9 mouse cellular contexts compared by ENCODE assay signal in genomic region chr17:63803599-63803998, GRCm38 (mm10). TPM values are rescaled to one million over a fixed set of nuclear protein-coding genes. Genes with fewer than 3 reads are reported as not detected.
A peak's percentile ranks its signal among the peaks of the same experiment; 100 is the strongest.
DNase-seq lines count a peak whose midpoint lies in the region; ATAC-seq and TF ChIP-seq lines count a peak whose summit lies in the region.
"Had no signal": no experiment of that assay in that cellular context is flagged by ENCODE, and none has a peak within 500 bp of the region (broad histone marks: within the 10 kb centered on the region; RNA-seq: fewer than 3 reads in every experiment).

No protein-coding gene starts in this region.

- 33% methylated on average over 11 of the region's 11 CpGs for WGBS in cerebellum, adult 2 months

- DNase-seq in 416B (ENCODE audit: low read depth): peak; percentile 70
- peak; percentile 75 for DNase-seq in ES-CJ7 (ENCODE audit: low read depth, low spot score)
- peak; percentile 62 to 76 for DNase-seq in cerebellum, adult 2 months
- peak; percentile 78 for DNase-seq in gastrocnemius, postnatal 10 days
- peak; percentile 10 to 79 for DNase-seq in layer of hippocampus, adult 8-10 months (ENCODE audit: low spot score in 2 of 2)
- peak; percentile 59 for DNase-seq in lung, postnatal 25 days (ENCODE audit: low spot score)
- DNase-seq in spleen, adult 18-20 months: peak; percentile 8 to 62

- no peaks in the 10 kb centered on the region for H3K4me1 ChIP-seq in cerebellum, adult 2 months (ENCODE audit: control insufficient read depth, insufficient read depth, low read length)

- no peak for TF ChIP-seq POLR2A in cerebellum, adult 2 months (IDR thresholded peaks at IDR 0.05; ENCODE audit: borderline replicate concordance, insufficient read depth, low read length)

- no peak overlapping the region for H3K27ac ChIP-seq in cerebellum, adult 2 months (ENCODE audit: insufficient read depth, low read length)
- H3K27ac ChIP-seq: hindbrain, embryonic 15.5 days had no signal

- TF ChIP-seq CTCF in cerebellum, adult 2 months (IDR thresholded peaks at IDR 0.05; ENCODE audit: borderline replicate concordance, insufficient read depth, low read depth, low read length): peak; percentile 84

- no peaks in the 10 kb centered on the region for H3K27me3 ChIP-seq in cerebellum, adult 2 months (ENCODE audit: control insufficient read depth, insufficient read depth, low read length)
- H3K27me3 ChIP-seq: hindbrain, embryonic 15.5 days had no signal

- ATAC-seq in activated CD4-positive, CD25-positive, alpha-beta regulatory T cell, adult 4 months: no peak

- H3K4me3 ChIP-seq in cerebellum, adult 2 months (replicated peaks; ENCODE audit: insufficient read depth, low read depth, low read length): no peak overlapping the region
- H3K4me3 ChIP-seq: hindbrain, embryonic 15.5 days had no signal

RNA-seq across cellular contexts. Expression of gene Fer, which starts 59.3 kb away (rescaled TPM):
- 8.8 and 9.6 TPM in 2 replicates for polyA plus RNA-seq in cerebellum, adult 2 months (2012; rRNA removed)
- total RNA-seq in gastrocnemius, postnatal 10 days (2021): 10 to 100 TPM; 17.6 to 21.3 TPM
- 10 to 100 TPM; 30.9 to 34.4 (median 32.5) TPM for total RNA-seq in layer of hippocampus, adult 8-10 months (2022)
- under 1 TPM; 0.82 to 0.87 TPM for polyA plus RNA-seq in activated CD4-positive, CD25-positive, alpha-beta regulatory T cell, adult 4 months (2017; shearing (Covaris generic))

RNA-seq across cellular contexts. Expression of gene A930002H24Rik, which starts 60.0 kb away (rescaled TPM):
- polyA plus RNA-seq in cerebellum, adult 2 months (2012; rRNA removed): 0.77 and 0.78 TPM in 2 replicates
- under 1 TPM in 1 of 2 experiments, not detected in 1; 0.73 TPM for total RNA-seq in gastrocnemius, postnatal 10 days (2021)
- 1 to 10 TPM in 1 of 4 experiments, not detected in 3; 1.5 TPM for total RNA-seq in layer of hippocampus, adult 8-10 months (2022)
- polyA plus RNA-seq in activated CD4-positive, CD25-positive, alpha-beta regulatory T cell, adult 4 months (2017; shearing (Covaris generic)): not detected
